Mouse (Mus musculus) testis, adult 2 months (tissue): ENCODE measurements around the gene Fga.

Source experiments
- CTCF ChIP-seq: fragments of 200-500 bp; IDR thresholded peaks from 2 replicates; pipeline ENCODE4 v1.5.1; 2012; ENCODE audit warnings: low read depth, mild to moderate bottlenecking, inconsistent platforms, low read length, moderate library complexity; ENCODE audit not compliant: control insufficient read depth, insufficient read depth, insufficient replicate concordance
- POLR2A ChIP-seq: fragments of 200-500 bp; IDR thresholded peaks from 2 replicates; pipeline ENCODE4 v1.6.1; 2012; ENCODE audit warnings: low read depth, mild to moderate bottlenecking, inconsistent platforms, low read length, moderate library complexity; ENCODE audit not compliant: control insufficient read depth

GRCm38 (mm10) chr3:83007557-83007956, 18.3 kb upstream of the Fga start, which contains the start of gene Fgg:
- TF ChIP-seq CTCF: no peak
- TF ChIP-seq POLR2A: no peak
